Mouse (Mus musculus) gastrocnemius, postnatal 14 days (tissue): Measurements from ENCODE around the gene Actrt2. TPM values are rescaled to one million over a fixed set of nuclear protein-coding genes. Genes with fewer than 3 reads are reported as not detected.

Experiments
- DNase-seq: peaks from one replicate; pipeline ENCODE4 v3.0.0; 2021; ENCODE audit warnings: mixed read lengths
- intact Hi-C: fragments of 180-260 bp; cut with DNase I; formaldehyde crosslinking; loops from one replicate; pipeline ENCODE4 v1.15.1; 2025; ENCODE audit warnings: low total_unique reads
- total RNA-seq, 2 experiments: library from RNA; stranded (reverse); gene quantifications; 2 replicates each; pipeline ENCODE4 v1.2.3; 2021

Actrt2 gene
- total RNA-seq, 2 experiments from 2014 or later, result not detected

GRCm38 (mm10) chr4:154640443-154641295 lies 27.0 kb downstream of the Actrt2 start:
- DNase-seq, result no peak
- intact Hi-C loops, result no loop called here

GRCm38 (mm10) chr4:154639591-154640442 lies 27.9 kb downstream of the Actrt2 start:
- intact Hi-C loops, result loop anchor here (2.0 kb wide), 1 partner anchor 193 kb away; no protein-coding TSS in a partner anchor
- DNase-seq, result no peak

- intact Hi-C loops, result loop anchor here (2.0 kb wide), 1 partner anchor 192 kb away; no protein-coding TSS in a partner anchor
- DNase-seq, result no peak
Measured at GRCm38 (mm10) chr4:154639126-154639525, 28.5 kb downstream of the Actrt2 start.

GRCm38 (mm10) chr4:154638320-154638886 lies 29.3 kb downstream of the Actrt2 start:
- intact Hi-C loops, result loop anchor here (2.0 kb wide), 1 partner anchor 192 kb away; no protein-coding TSS in a partner anchor
- DNase-seq, result no peak

GRCm38 (mm10) chr4:154637468-154638319 lies 30.0 kb downstream of the Actrt2 start:
- no peak for DNase-seq
- intact Hi-C loops, result loop anchor here (2.0 kb wide), 1 partner anchor 191 kb away; no protein-coding TSS in a partner anchor

GRCm38 (mm10) chr4:154636721-154637311 lies 30.9 kb downstream of the Actrt2 start, which contains the start of gene Prdm16:
Gene Prdm16 (minus strand): TSS chr4:154636873.
- DNase-seq, result peak; percentile 20
- intact Hi-C loops, result no loop called here

- intact Hi-C loops, result no loop called here
- peak; percentile 36 for DNase-seq
Measured at GRCm38 (mm10) chr4:154636053-154636433, 31.6 kb downstream of the Actrt2 start.

GRCm38 (mm10) chr4:154635241-154636052 lies 32.2 kb downstream of the Actrt2 start:
- peak; percentile 49 for DNase-seq
- intact Hi-C loops, result no loop called here

- intact Hi-C loops, result no loop called here
- DNase-seq, result no peak
Measured at GRCm38 (mm10) chr4:154634470-154635240, 33.0 kb downstream of the Actrt2 start.

- DNase-seq, result no peak
- intact Hi-C loops, result no loop called here
Measured at GRCm38 (mm10) chr4:154634001-154634400, 33.7 kb downstream of the Actrt2 start.

- intact Hi-C loops, result no loop called here
- no peak for DNase-seq
Measured at GRCm38 (mm10) chr4:154632800-154633764, 34.6 kb downstream of the Actrt2 start.

GRCm38 (mm10) chr4:154630763-154631162 lies 36.9 kb downstream of the Actrt2 start:
- intact Hi-C loops, result no loop called here
- DNase-seq, result no peak

GRCm38 (mm10) chr4:154627419-154628142 lies 40.1 kb downstream of the Actrt2 start:
- DNase-seq, result no peak
- intact Hi-C loops, result no loop called here

- no peak for DNase-seq
- intact Hi-C loops, result no loop called here
Measured at GRCm38 (mm10) chr4:154626282-154626681, 41.4 kb downstream of the Actrt2 start.

- intact Hi-C loops, result no loop called here
- no peak for DNase-seq
Measured at GRCm38 (mm10) chr4:154625710-154626109, 42.0 kb downstream of the Actrt2 start.
